ENCODE assay signal across 9 mouse cellular contexts in genomic region chr8:125226989-125227624, GRCm38 (mm10).
A peak's percentile ranks its signal among the peaks of the same experiment; 100 is the strongest.
DNase-seq lines count a peak whose midpoint lies in the region; ATAC-seq and TF ChIP-seq lines count a peak whose summit lies in the region.
"Had no signal": no experiment of that assay in that cellular context is flagged by ENCODE, and none has a peak within 500 bp of the region (broad histone marks: within the 10 kb centered on the region; RNA-seq: fewer than 3 reads in every experiment).

No protein-coding gene starts in this region.

- TF ChIP-seq CTCF in brain, embryonic 14.5 days (IDR thresholded peaks at IDR 0.05; ENCODE audit: borderline replicate concordance, extremely low read depth, insufficient read depth, insufficient read length) = no peak
- 0 out of 2 replicates have a peak, but pooled peaks have one; percentile 8 for TF ChIP-seq CTCF in kidney, postnatal 0 days (IDR thresholded peaks at IDR 0.05; ENCODE audit: low read depth)

- peak; percentile 39 for DNase-seq in NIH3T3 (ENCODE audit: low read depth)
- peak; percentile 83 for DNase-seq in brain, embryonic 14.5 days (ENCODE audit: low read depth)
- peak; percentile 63 for DNase-seq in kidney, postnatal 0 days (ENCODE audit: low spot score)
- no peak for DNase-seq in midbrain, embryonic 11.5 days (ENCODE audit: low spot score, missing footprints)
- no peak for DNase-seq in right cerebral cortex, postnatal 25 days
- DNase-seq in left cerebral cortex, postnatal 14 days (ENCODE audit: low spot score in 2 of 2) = no peak
- no peak for DNase-seq in left cerebral cortex, postnatal 36 days (ENCODE audit: low spot score in 2 of 2)

- WGBS in heart, embryonic 15.5 days = 40% methylated on average over 14 of the region's 14 CpGs
- 40% methylated on average over 14 of the region's 14 CpGs for WGBS in kidney, postnatal 0 days
- WGBS in midbrain, embryonic 11.5 days = 77% methylated on average over 14 of the region's 14 CpGs

- intact Hi-C loops in left cerebral cortex, postnatal 14 days (cut with DNase I) = no loop called here
- intact Hi-C loops in left cerebral cortex, postnatal 36 days (cut with DNase I) = no loop called here

- H3K9ac ChIP-seq in heart, embryonic 15.5 days = no peak overlapping the region
- H3K9ac ChIP-seq in kidney, postnatal 0 days (ENCODE audit: low read depth, low read length) = no peak overlapping the region
- no peak overlapping the region for H3K9ac ChIP-seq in midbrain, embryonic 11.5 days (ENCODE audit: low read length)
- H3K9ac ChIP-seq: liver, embryonic 14.5 days had no signal

- H3K27ac ChIP-seq in heart, embryonic 15.5 days = peak overlapping the region; percentile 52
- no peak overlapping the region; the same call in 1 of the 2 replicates for H3K27ac ChIP-seq in kidney, postnatal 0 days
- no peak overlapping the region; the same call in 1 of the 2 replicates for H3K27ac ChIP-seq in midbrain, embryonic 11.5 days (ENCODE audit: low read depth, low read length)
- H3K27ac ChIP-seq: liver, embryonic 14.5 days had no signal

- no peaks in the 10 kb centered on the region for H3K36me3 ChIP-seq in heart, embryonic 15.5 days
- no peaks in the 10 kb centered on the region for H3K36me3 ChIP-seq in kidney, postnatal 0 days (ENCODE audit: insufficient read depth, low read length)
- no peaks in the 10 kb centered on the region for H3K36me3 ChIP-seq in midbrain, embryonic 11.5 days (ENCODE audit: control insufficient read depth, insufficient read depth, low read length)

- ATAC-seq in heart, embryonic 15.5 days (replicated peaks; ENCODE audit: insufficient number of reproducible peaks, insufficient read depth, low FRiP score, low read depth) = no peak; the same call in 1 of the 2 replicates
- 0 out of 2 replicates have a peak, but pooled peaks have one; percentile 17 for ATAC-seq in kidney, postnatal 0 days (replicated peaks; ENCODE audit: low FRiP score, low read depth)
- ATAC-seq in midbrain, embryonic 11.5 days (ENCODE audit: low FRiP score) = peak; percentile 50; the same call in 1 of the 2 replicates

- no peaks in the 10 kb centered on the region for H3K9me3 ChIP-seq in heart, embryonic 15.5 days (replicated peaks)
- no peaks in the 10 kb centered on the region for H3K9me3 ChIP-seq in kidney, postnatal 0 days (replicated peaks; ENCODE audit: low read length)
- no peaks in the 10 kb centered on the region for H3K9me3 ChIP-seq in midbrain, embryonic 11.5 days (ENCODE audit: control insufficient read depth, low read length)

- no peak overlapping the region for H3K4me3 ChIP-seq in heart, embryonic 15.5 days
- H3K4me3 ChIP-seq in kidney, postnatal 0 days (replicated peaks; ENCODE audit: low read depth, low read length) = no peak overlapping the region
- no peak overlapping the region for H3K4me3 ChIP-seq in midbrain, embryonic 11.5 days (ENCODE audit: low read depth, low read length)

- H3K27me3 ChIP-seq in heart, embryonic 15.5 days = no peaks in the 10 kb centered on the region
- H3K27me3 ChIP-seq in kidney, postnatal 0 days (ENCODE audit: insufficient read depth, low read length) = no peaks in the 10 kb centered on the region
- no peaks in the 10 kb centered on the region for H3K27me3 ChIP-seq in midbrain, embryonic 11.5 days (ENCODE audit: control insufficient read depth, insufficient read depth, low read length)

- TF ChIP-seq POLR2A in brain, embryonic 14.5 days (IDR thresholded peaks at IDR 0.05; ENCODE audit: borderline replicate concordance, extremely low read depth, insufficient read depth, insufficient read length, poor library complexity, severe bottlenecking) = no peak

- peak overlapping the region; percentile 23 for H3K4me2 ChIP-seq in heart, embryonic 15.5 days
- H3K4me2 ChIP-seq in kidney, postnatal 0 days (ENCODE audit: low read length) = no peak overlapping the region
- no peak overlapping the region for H3K4me2 ChIP-seq in midbrain, embryonic 11.5 days

- H3K4me1 ChIP-seq in heart, embryonic 15.5 days (replicated peaks) = peaks cover 41% of the 10 kb centered on the region
- peaks cover 29% of the 10 kb centered on the region for H3K4me1 ChIP-seq in kidney, postnatal 0 days (replicated peaks; ENCODE audit: insufficient read depth, low read length)
- H3K4me1 ChIP-seq in midbrain, embryonic 11.5 days (ENCODE audit: control insufficient read depth, insufficient read depth, low read length) = 0 out of 2 replicates have a peak, but pooled peaks cover 8% of the 10 kb centered on the region

Comparison
In these comparisons a context has a peak if more than half of its experiments do, and no peak if none do; other contexts are left out.
1. DNase-seq: peak in NIH3T3 (single experiment), brain, embryonic 14.5 days (single experiment) and kidney, postnatal 0 days (single experiment); none in midbrain, embryonic 11.5 days (single experiment), right cerebral cortex, postnatal 25 days (single experiment), left cerebral cortex, postnatal 14 days (0 of 2) and left cerebral cortex, postnatal 36 days (0 of 2).